ENCODE assay signal across 25 mouse cellular contexts in the genomic region with DNA sequence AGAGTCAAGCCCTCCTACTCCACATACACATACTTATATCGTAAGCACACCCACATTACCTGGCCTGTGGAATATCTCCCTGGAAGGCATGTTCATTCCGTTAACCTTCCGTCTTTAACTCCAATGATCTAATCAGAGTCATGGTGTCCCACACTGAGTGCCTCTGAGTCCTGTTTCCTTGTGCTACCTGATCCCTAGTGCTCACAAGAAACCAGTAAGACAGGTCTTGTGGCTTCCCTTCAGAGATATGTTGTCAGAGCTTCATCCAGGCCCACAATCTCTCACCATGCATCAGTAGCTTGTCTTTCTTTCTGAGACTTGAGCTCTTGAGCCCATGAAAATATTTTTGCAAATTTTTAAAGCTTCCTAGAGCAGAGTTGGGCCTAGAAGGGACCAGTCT.
"Had no signal": no experiment of that assay in that cellular context is flagged by ENCODE, and none has a peak within 500 bp of the region (broad histone marks: within the 10 kb centered on the region; RNA-seq: fewer than 3 reads in every experiment).

No protein-coding gene starts in this region.

- H3K9me3 ChIP-seq: heart, embryonic 10.5 days; heart, embryonic 12.5 days; hindbrain, embryonic 10.5 days; hindbrain, embryonic 13.5 days; hindbrain, embryonic 15.5 days; kidney, embryonic 15.5 days; limb, embryonic 10.5 days; limb, embryonic 12.5 days; liver, embryonic 13.5 days; liver, embryonic 15.5 days had no signal

- H3K36me3 ChIP-seq: heart, embryonic 10.5 days; heart, embryonic 12.5 days; hindbrain, embryonic 10.5 days; hindbrain, embryonic 13.5 days; hindbrain, embryonic 15.5 days; kidney, embryonic 15.5 days; limb, embryonic 10.5 days; limb, embryonic 12.5 days; liver, embryonic 13.5 days; liver, embryonic 15.5 days had no signal

- H3K27ac ChIP-seq: heart, embryonic 10.5 days; hindbrain, embryonic 10.5 days; hindbrain, embryonic 13.5 days; hindbrain, embryonic 15.5 days; hindbrain, postnatal 0 days; kidney, embryonic 15.5 days; kidney, postnatal 0 days; left cerebral cortex, adult 2 months; limb, embryonic 10.5 days; limb, embryonic 12.5 days; liver, embryonic 13.5 days; liver, embryonic 15.5 days had no signal

- H3K4me1 ChIP-seq: hindbrain, embryonic 15.5 days; limb, embryonic 12.5 days; liver, embryonic 13.5 days; liver, embryonic 15.5 days had no signal

- DNase-seq: gastrocnemius, postnatal 14 days; gastrocnemius, postnatal 36 days; heart, postnatal 10 days; heart, postnatal 4 days; kidney, adult 11 months; kidney, adult 2 months; kidney, adult 9 months; kidney, postnatal 14 days; kidney, postnatal 36 days; liver; liver, embryonic 13.5 days had no signal

- H3K4me2 ChIP-seq: heart, embryonic 12.5 days; hindbrain, embryonic 13.5 days; hindbrain, embryonic 15.5 days; kidney, embryonic 15.5 days; limb, embryonic 12.5 days; liver, embryonic 11.5 days; liver, embryonic 13.5 days; liver, embryonic 15.5 days had no signal

- ATAC-seq: hindbrain, postnatal 0 days; intestine, embryonic 16.5 days had no signal

- H3K4me3 ChIP-seq: heart, embryonic 10.5 days; heart, embryonic 12.5 days; hindbrain, embryonic 10.5 days; hindbrain, embryonic 13.5 days; hindbrain, embryonic 15.5 days; kidney, embryonic 15.5 days; left cerebral cortex, adult 2 months; limb, embryonic 10.5 days; limb, embryonic 12.5 days; liver, embryonic 13.5 days; liver, embryonic 15.5 days had no signal

- H3K27me3 ChIP-seq: hindbrain, embryonic 13.5 days; hindbrain, embryonic 15.5 days; kidney, embryonic 15.5 days; limb, embryonic 12.5 days; liver, embryonic 13.5 days; liver, embryonic 15.5 days had no signal

- H3K9ac ChIP-seq: heart, embryonic 12.5 days; hindbrain, embryonic 13.5 days; hindbrain, embryonic 15.5 days; kidney, embryonic 15.5 days; limb, embryonic 12.5 days; liver, embryonic 13.5 days; liver, embryonic 15.5 days had no signal
